Mouse (Mus musculus) heart, postnatal 14 days (tissue): Measurements from ENCODE around the gene Gna14. TPM values are rescaled to one million over a fixed set of nuclear protein-coding genes. Genes with fewer than 3 reads are reported as not detected.
A peak's percentile ranks its signal among the peaks of the same experiment; 100 is the strongest.

Experiments used
- DNase-seq, 2 experiments: peaks; one replicate each; pipeline ENCODE4 v3.0.0; 2021 to 2022
- intact Hi-C: fragments of 180-260 bp; cut with DNase I; formaldehyde crosslinking; loops from one replicate; pipeline ENCODE4 v1.15.1; 2025
- total RNA-seq, 2 experiments: library from RNA; stranded (reverse); gene quantifications; 2 replicates each; pipeline ENCODE4 v1.2.3; 2021

Gene Gna14
- total RNA-seq, 2 experiments from 2014 or later: 0.38 to 0.56 TPM

GRCm38 (mm10) chr19:16579656-16580260 is 144.2 kb downstream of the Gna14 start:
- intact Hi-C loops: no loop called here
- DNase-seq: no peak

- intact Hi-C loops: no loop called here
- no peak for DNase-seq
Measured at GRCm38 (mm10) chr19:16580501-16580900, 144.9 kb downstream of the Gna14 start.

- intact Hi-C loops: no loop called here
- no peak for DNase-seq
Measured at GRCm38 (mm10) chr19:16584546-16584945, 149.0 kb downstream of the Gna14 start.

- DNase-seq: peak in 1 of 2 experiments; percentile 32
- intact Hi-C loops: no loop called here
Measured at GRCm38 (mm10) chr19:16585379-16585778, 149.8 kb downstream of the Gna14 start.

- DNase-seq: no peak
- intact Hi-C loops: no loop called here
Measured at GRCm38 (mm10) chr19:16593256-16593974, 157.9 kb downstream of the Gna14 start.

- intact Hi-C loops: no loop called here
Measured at GRCm38 (mm10) chr19:16593975-16594317, 158.4 kb downstream of the Gna14 start.

GRCm38 (mm10) chr19:16597216-16597615 is 161.7 kb downstream of the Gna14 start:
- no peak for DNase-seq
- intact Hi-C loops: loop anchor here (5.0 kb wide), 1 partner anchor 240 kb away; no protein-coding TSS in a partner anchor

More at GRCm38 (mm10) chr19:16593975-16594317, 158.4 kb downstream of the Gna14 start:
- DNase-seq: no peak

- intact Hi-C loops: loop anchor here (1.0 to 5.0 kb wide), 4 partner anchors 164 to 600 kb away; partner anchors contain the start of gene Gna14
- DNase-seq: peak; percentile 15 to 27
Measured at GRCm38 (mm10) chr19:16598653-16599297, 163.2 kb downstream of the Gna14 start.

- intact Hi-C loops: loop anchor here (1.0 to 5.0 kb wide), 4 partner anchors 165 to 601 kb away; partner anchors contain the start of gene Gna14
- peak; percentile 70 to 85 for DNase-seq
Measured at GRCm38 (mm10) chr19:16599298-16599970, 163.9 kb downstream of the Gna14 start.

- intact Hi-C loops: no loop called here
- no peak for DNase-seq
Measured at GRCm38 (mm10) chr19:16602026-16602425, 166.5 kb downstream of the Gna14 start.

- intact Hi-C loops: no loop called here
- no peak for DNase-seq
Measured at GRCm38 (mm10) chr19:16607634-16608033, 172.1 kb downstream of the Gna14 start.

- intact Hi-C loops: no loop called here
- DNase-seq: no peak
Measured at GRCm38 (mm10) chr19:16623154-16623553, 187.6 kb downstream of the Gna14 start.

- intact Hi-C loops: no loop called here
Measured at GRCm38 (mm10) chr19:16624994-16625393, 189.4 kb downstream of the Gna14 start.

GRCm38 (mm10) chr19:16625610-16626395 is 190.2 kb downstream of the Gna14 start:
- intact Hi-C loops: no loop called here
- DNase-seq: no peak

More at GRCm38 (mm10) chr19:16624994-16625393, 189.4 kb downstream of the Gna14 start:
- no peak for DNase-seq
